Mouse (Mus musculus) MEL (cell line): ENCODE measurements around the gene Zfpm1. TPM values are rescaled to one million over a fixed set of nuclear protein-coding genes. Genes with fewer than 3 reads are reported as not detected.

ENCODE experiments used
- DNase-seq: peaks from one replicate; pipeline ENCODE4 v3.0.0; 2011; ENCODE audit warnings: low read depth, low spot score
- H3K27ac ChIP-seq: 2 replicates; pipeline ENCODE4 v1.5.1; 2012; ENCODE audit warnings: low read depth, mild to moderate bottlenecking, control low read depth, low read length, moderate library complexity; ENCODE audit not compliant: control insufficient read depth
- H3K27me3 ChIP-seq, 2 experiments: fragments of 150-350 bp in 1 of 2; sonication (generic) in 1 of 2; 2 replicates each; pipeline ENCODE4 v1.6.1; 2012; ENCODE audit warnings: low read length in 2 of 2, mild to moderate bottlenecking in 2 of 2, improper control_type of control experiment in 1 of 2, moderate library complexity in 1 of 2; ENCODE audit not compliant: insufficient read depth in 2 of 2, control insufficient read depth in 1 of 2
- H3K36me3 ChIP-seq, 2 experiments: 2 replicates each; pipeline ENCODE4 v1.6.1; 2012 to 2014; ENCODE audit warnings: low read length in 2 of 2, improper control_type of control experiment in 1 of 2, inconsistent platforms in 1 of 2, mild to moderate bottlenecking in 1 of 2; ENCODE audit not compliant: insufficient read depth in 2 of 2, control insufficient read depth in 1 of 2
- H3K4me1 ChIP-seq, 2 experiments: fragments of 150-350 bp in 1 of 2; sonication (generic) in 1 of 2; 2 replicates each; pipeline ENCODE4 v1.6.1; 2012; ENCODE audit warnings: low read length in 2 of 2, improper control_type of control experiment in 1 of 2, mild to moderate bottlenecking in 1 of 2; ENCODE audit not compliant: insufficient read depth in 2 of 2, control insufficient read depth in 1 of 2
- H3K4me3 ChIP-seq, 2 experiments: fragments of 150-350 bp in 1 of 2; sonication (generic) in 1 of 2; 2 replicates each; pipeline ENCODE4 v1.5.1; 2012; ENCODE audit warnings: low read depth in 2 of 2, low read length in 2 of 2, mild to moderate bottlenecking in 2 of 2, moderate library complexity in 2 of 2, control low read depth in 1 of 2, improper control_type of control experiment in 1 of 2; ENCODE audit not compliant: control insufficient read depth in 1 of 2, insufficient read depth in 1 of 2
- H3K79me2 ChIP-seq: 2 replicates; pipeline ENCODE4 v1.6.1; 2012; ENCODE audit warnings: mild to moderate bottlenecking, low read length, moderate library complexity; ENCODE audit not compliant: control insufficient read depth, poor library complexity, insufficient read depth
- H3K9ac ChIP-seq: 2 replicates; pipeline ENCODE4 v1.6.1; 2012; ENCODE audit warnings: low read depth, mild to moderate bottlenecking, control low read depth, low read length, moderate library complexity; ENCODE audit not compliant: control insufficient read depth, poor library complexity, severe bottlenecking
- H3K9me3 ChIP-seq: fragments of 150-350 bp; sonication (generic); replicated peaks from 2 replicates; pipeline ENCODE4 v1.6.1; 2012; ENCODE audit warnings: mild to moderate bottlenecking, low read length, improper control_type of control experiment, moderate library complexity; ENCODE audit not compliant: insufficient read depth
- CHD1 ChIP-seq: IDR thresholded peaks from 2 replicates; pipeline ENCODE4 v1.6.1; 2012; ENCODE audit warnings: low read depth, mild to moderate bottlenecking, inconsistent platforms, low read length, improper control_type of control experiment
- CHD2 ChIP-seq: IDR thresholded peaks from 2 replicates; pipeline ENCODE4 v1.6.1; 2011; ENCODE audit warnings: low read length, improper control_type of control experiment
- CTCF ChIP-seq, 3 experiments: IDR thresholded peaks in 2 of 3; conservative IDR thresholded peaks in 1 of 3; 2 replicates each; pipeline ENCODE4 v1.5.1; 2011 to 2012; ENCODE audit warnings: low read length in 3 of 3, low read depth in 2 of 3, mild to moderate bottlenecking in 2 of 3, improper control_type of control experiment in 1 of 3, inconsistent platforms in 1 of 3, mixed read lengths in 1 of 3, moderate library complexity in 1 of 3; ENCODE audit not compliant: control insufficient read depth in 1 of 3, insufficient read depth in 1 of 3, poor library complexity in 1 of 3, severe bottlenecking in 1 of 3
- ELF1 ChIP-seq: IDR thresholded peaks from 2 replicates; pipeline ENCODE4 v1.6.1; 2014; ENCODE audit warnings: low read depth, mild to moderate bottlenecking, inconsistent platforms, low read length, improper control_type of control experiment, moderate library complexity
- ETS1 ChIP-seq: IDR thresholded peaks from 2 replicates; pipeline ENCODE4 v1.6.1; 2012; ENCODE audit warnings: low read depth, mild to moderate bottlenecking, inconsistent platforms, low read length, improper control_type of control experiment, moderate library complexity
- GABPA ChIP-seq: IDR thresholded peaks from 2 replicates; pipeline ENCODE4 v1.6.1; 2012; ENCODE audit warnings: low read depth, mild to moderate bottlenecking, inconsistent platforms, low read length, improper control_type of control experiment, moderate library complexity
- HCFC1 ChIP-seq: IDR thresholded peaks from 2 replicates; pipeline ENCODE4 v1.6.1; 2012; ENCODE audit warnings: low read depth, mild to moderate bottlenecking, inconsistent platforms, low read length, improper control_type of control experiment, moderate library complexity
- MAX ChIP-seq: IDR thresholded peaks from 2 replicates; pipeline ENCODE4 v1.6.1; 2011; ENCODE audit warnings: low read length, improper control_type of control experiment
- MAZ ChIP-seq: IDR thresholded peaks from 2 replicates; pipeline ENCODE4 v1.6.1; 2012; ENCODE audit warnings: low read depth, mild to moderate bottlenecking, inconsistent platforms, low read length, improper control_type of control experiment
- MEF2A ChIP-seq: IDR thresholded peaks from 2 replicates; pipeline ENCODE4 v1.6.1; 2014; ENCODE audit warnings: low read depth, mild to moderate bottlenecking, inconsistent platforms, low read length, improper control_type of control experiment; ENCODE audit not compliant: poor library complexity, insufficient replicate concordance, severe bottlenecking; ENCODE audit errors: extremely low read depth
- MYB ChIP-seq: IDR thresholded peaks from 2 replicates; pipeline ENCODE4 v1.6.1; 2011; ENCODE audit warnings: mild to moderate bottlenecking, low read depth, low read length, improper control_type of control experiment
- MYC ChIP-seq: IDR thresholded peaks from 2 replicates; pipeline ENCODE4 v1.6.1; 2011; ENCODE audit warnings: low read depth, mild to moderate bottlenecking, low read length, improper control_type of control experiment, moderate library complexity
- NELFE ChIP-seq: IDR thresholded peaks from 2 replicates; pipeline ENCODE4 v1.6.1; 2011; ENCODE audit warnings: low read depth, low read length, improper control_type of control experiment
- NRF1 ChIP-seq: IDR thresholded peaks from 2 replicates; pipeline ENCODE4 v1.6.1; 2014; ENCODE audit warnings: low read depth, mild to moderate bottlenecking, inconsistent platforms, low read length, improper control_type of control experiment, moderate library complexity; ENCODE audit not compliant: poor library complexity, insufficient read depth, severe bottlenecking
- POLR2A ChIP-seq, 2 experiments: IDR thresholded peaks; 2 replicates each; pipeline ENCODE4 v1.6.1; 2011 to 2012; ENCODE audit warnings: low read length in 2 of 2, mild to moderate bottlenecking in 2 of 2, control low read depth in 1 of 2, improper control_type of control experiment in 1 of 2, low read depth in 1 of 2, moderate library complexity in 1 of 2; ENCODE audit not compliant: control insufficient read depth in 1 of 2, insufficient read depth in 1 of 2, poor library complexity in 1 of 2
- POLR2AphosphoS2 ChIP-seq: IDR thresholded peaks from 2 replicates; pipeline ENCODE4 v1.6.1; 2011; ENCODE audit warnings: low read length, improper control_type of control experiment
- RAD21 ChIP-seq: IDR thresholded peaks from 2 replicates; pipeline ENCODE4 v1.6.1; 2011; ENCODE audit warnings: mild to moderate bottlenecking, low read depth, low read length, improper control_type of control experiment
- SIN3A ChIP-seq: IDR thresholded peaks from 2 replicates; pipeline ENCODE4 v1.6.1; 2012; ENCODE audit warnings: low read length, improper control_type of control experiment, inconsistent platforms
- SMC3 ChIP-seq: IDR thresholded peaks from 2 replicates; pipeline ENCODE4 v1.6.1; 2011; ENCODE audit warnings: low read depth, low read length, improper control_type of control experiment
- TBP ChIP-seq: IDR thresholded peaks from 2 replicates; pipeline ENCODE4 v1.8.0; 2011; ENCODE audit warnings: low read depth, low read length, improper control_type of control experiment
- UBTF ChIP-seq: IDR thresholded peaks from 2 replicates; pipeline ENCODE4 v1.6.1; 2012; ENCODE audit warnings: low read depth, mild to moderate bottlenecking, inconsistent platforms, low read length, improper control_type of control experiment, moderate library complexity, borderline replicate concordance; ENCODE audit not compliant: insufficient read depth
- USF1 ChIP-seq: IDR thresholded peaks from 2 replicates; pipeline ENCODE4 v1.6.1; 2014; ENCODE audit warnings: low read depth, mild to moderate bottlenecking, inconsistent platforms, low read length, improper control_type of control experiment, moderate library complexity
- ZC3H11A ChIP-seq: IDR thresholded peaks from 2 replicates; pipeline ENCODE4 v1.6.1; 2012; ENCODE audit warnings: low read depth, mild to moderate bottlenecking, inconsistent platforms, low read length, improper control_type of control experiment
- polyA plus RNA-seq, 2 experiments: library from polyadenylated mRNA; stranded (reverse) in 1 of 2; unstranded in 1 of 2; fragments of >175 nt in 1 of 2; fragments of >200 nt in 1 of 2; gene quantifications; 2 replicates each; pipeline versions ENCODE4 v1.2.1 to v1.2.4; 2012; ENCODE audit warnings: low replicate concordance in 2 of 2, low read depth in 1 of 2; ENCODE audit not compliant: insufficient read length in 2 of 2, insufficient read depth in 1 of 2, missing spikeins in 1 of 2
- total RNA-seq: library from RNA; depleted of rRNA; stranded (reverse); fragments of 300-350 nt; gene quantifications from 2 replicates; pipeline ENCODE4 v1.2.3, GENCODE M21; 2012

The Zfpm1 gene
- total and polyA plus RNA-seq, 3 experiments = 133 to 343 (median 260) TPM

DNA sequence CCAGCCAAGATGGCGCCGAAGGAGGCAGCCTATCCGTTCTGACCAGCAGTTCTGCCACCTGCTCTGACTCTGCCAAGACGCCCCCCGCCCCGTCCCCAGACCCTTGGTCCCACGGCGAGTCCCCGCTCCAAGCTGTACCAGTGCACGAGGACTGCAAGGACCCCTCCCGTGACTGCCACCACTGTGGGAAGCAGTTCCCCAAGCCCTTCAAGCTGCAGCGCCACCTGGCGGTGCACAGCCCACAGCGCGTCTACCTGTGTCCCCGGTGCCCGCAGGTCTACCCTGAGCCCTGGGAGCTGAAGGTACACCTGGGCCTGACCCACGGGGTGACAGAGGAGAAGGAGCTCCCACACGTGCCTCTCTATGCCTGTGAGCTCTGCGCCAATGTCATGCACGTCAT is 12.5 kb upstream of the Zfpm1 start:
- TF ChIP-seq SMC3 (peak; percentile 79), MYC (0 out of 2 replicates have a peak, but pooled peaks have one; percentile 63), NRF1 (no peak), TBP (no peak), ZC3H11A (peak; percentile 30; the same call in 1 of the 2 replicates), NELFE (peak; percentile 47), GABPA (no peak), POLR2A (IDR thresholded peaks at IDR 0.05; ENCODE audit: control insufficient read depth in 1 of 2, insufficient read depth in 1 of 2, low read depth in 1 of 2, low read length in 2 of 2, poor library complexity in 1 of 2) (peak in 1 of 2 experiments; percentile 46; a peak in 1 of 4 replicates), MEF2A (no peak), UBTF (no peak), HCFC1 (no peak), POLR2AphosphoS2 (no peak), MAZ (0 out of 2 replicates have a peak, but pooled peaks have one; percentile 28), USF1 (peak; percentile 36; the same call in 1 of the 2 replicates), CHD2 (no peak), RAD21 (peak; percentile 54), MYB (no peak), MAX (no peak), CTCF (IDR thresholded peaks at IDR 0.05 in 2 of 3, conservative IDR thresholded peaks at IDR 0.05 in 1 of 3; ENCODE audit: control insufficient read depth in 1 of 3, insufficient read depth in 1 of 3, low read depth in 2 of 3, low read length in 3 of 3, poor library complexity in 1 of 3, severe bottlenecking in 1 of 3) (peak; percentile 86 to 98 (median 90)), ETS1 (no peak), CHD1 (no peak), ELF1 (no peak), SIN3A (peak; percentile 52; the same call in 1 of the 2 replicates)
- Histone ChIP-seq H3K4me1 (peaks cover 0 to 10% of the 10 kb centered on the region in 2 experiments; a peak in 2 of 4 replicates), H3K9ac (peak overlapping the region; percentile 60), H3K36me3 (0 out of 4 replicates have a peak, but pooled peaks cover 0 to 1% of the 10 kb centered on the region in 2 experiments), H3K27ac (no peak overlapping the region), H3K27me3 (no peaks in the 10 kb centered on the region), H3K4me3 (peak overlapping the region; percentile 42 to 46; a peak in 3 of 4 replicates), H3K79me2 (no peaks in the 10 kb centered on the region), H3K9me3 (no peaks in the 10 kb centered on the region)
- peak; percentile 73 for DNase-seq
